Mouse (Mus musculus): ENCODE data around the gene Ptch2.

Ptch2 gene

DNA sequence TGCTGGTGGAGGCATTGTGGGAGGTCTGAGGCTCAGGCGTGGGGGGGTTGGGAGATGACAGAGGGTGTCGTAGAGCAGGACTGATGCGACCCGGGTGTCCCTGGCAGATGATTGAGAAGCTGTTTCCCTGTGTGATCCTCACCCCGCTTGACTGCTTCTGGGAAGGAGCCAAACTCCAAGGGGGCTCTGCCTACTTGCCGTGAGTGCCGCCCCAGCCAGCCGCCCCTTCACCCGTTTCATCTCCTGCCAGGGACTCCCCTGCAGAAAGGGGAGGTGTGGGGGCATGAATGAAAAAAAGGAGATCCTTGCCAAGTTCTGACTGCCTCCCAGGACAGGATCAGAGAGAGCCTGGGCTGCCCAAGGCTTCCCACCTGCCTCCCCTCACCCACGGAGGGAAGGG lies 9.3 kb downstream of the Ptch2 start:
- DNase-seq (ENCODE audit: low spot score) = no peak

DNA sequence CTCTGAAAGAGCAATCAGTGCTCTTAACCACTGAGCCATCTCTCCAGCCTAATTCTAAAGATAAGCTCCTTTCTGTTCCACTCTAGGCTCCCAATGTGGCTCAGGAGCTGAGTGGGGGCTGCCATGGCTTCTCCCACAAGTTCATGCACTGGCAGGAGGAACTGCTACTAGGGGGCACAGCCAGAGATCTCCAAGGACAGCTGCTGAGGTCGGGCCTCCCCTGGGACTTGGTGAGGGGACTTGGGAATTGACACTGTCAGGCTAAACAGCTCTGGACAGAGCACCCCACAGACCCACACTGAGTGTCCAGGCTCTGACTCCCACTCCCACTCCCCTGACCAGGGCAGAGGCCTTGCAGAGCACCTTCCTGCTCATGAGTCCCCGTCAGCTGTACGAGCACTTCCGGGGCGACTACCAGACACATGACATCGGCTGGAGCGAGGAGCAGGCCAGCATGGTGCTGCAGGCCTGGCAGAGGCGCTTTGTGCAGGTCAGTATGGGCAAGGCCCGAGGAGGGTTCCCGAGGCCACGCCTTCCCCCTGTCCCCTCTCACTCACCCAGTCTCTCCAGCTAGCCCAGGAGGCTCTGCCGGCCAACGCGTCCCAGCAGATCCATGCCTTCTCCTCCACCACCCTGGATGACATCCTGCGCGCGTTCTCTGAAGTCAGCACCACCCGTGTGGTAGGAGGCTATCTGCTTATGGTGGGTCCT lies 12.1 kb downstream of the Ptch2 start:
- DNase-seq (ENCODE audit: low spot score) = no peak

DNA sequence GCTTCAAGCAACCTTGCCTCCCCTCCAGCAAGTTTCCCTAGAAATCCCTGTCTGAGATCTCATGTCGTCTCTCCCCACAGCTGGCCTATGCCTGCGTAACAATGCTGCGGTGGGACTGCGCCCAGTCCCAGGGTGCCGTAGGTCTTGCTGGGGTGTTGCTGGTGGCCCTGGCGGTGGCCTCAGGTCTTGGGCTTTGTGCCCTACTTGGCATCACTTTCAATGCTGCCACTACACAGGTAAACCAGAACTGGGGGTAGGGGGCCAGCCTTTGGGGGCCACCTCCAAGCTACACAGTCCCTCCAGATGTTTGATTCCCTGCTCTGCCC lies 12.6 kb downstream of the Ptch2 start:
- no peak for DNase-seq (ENCODE audit: low spot score)

DNA sequence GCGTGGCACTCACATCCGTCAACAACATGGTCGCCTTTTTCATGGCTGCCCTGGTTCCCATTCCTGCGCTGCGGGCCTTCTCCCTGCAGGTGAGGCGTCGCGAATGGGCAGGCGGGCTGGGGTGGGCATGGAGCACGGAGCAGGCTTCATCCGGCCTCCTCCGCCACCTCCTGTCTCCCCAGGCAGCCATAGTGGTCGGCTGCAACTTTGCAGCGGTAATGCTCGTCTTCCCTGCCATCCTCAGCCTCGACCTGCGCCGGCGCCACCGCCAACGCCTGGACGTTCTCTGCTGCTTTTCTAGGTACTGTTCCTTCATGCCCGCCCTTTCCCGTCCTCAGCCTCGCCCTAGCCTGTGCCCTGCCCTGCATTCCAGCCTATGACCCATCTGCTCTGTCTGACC lies 13.5 kb downstream of the Ptch2 start:
- no peak for DNase-seq (ENCODE audit: low spot score)

DNA sequence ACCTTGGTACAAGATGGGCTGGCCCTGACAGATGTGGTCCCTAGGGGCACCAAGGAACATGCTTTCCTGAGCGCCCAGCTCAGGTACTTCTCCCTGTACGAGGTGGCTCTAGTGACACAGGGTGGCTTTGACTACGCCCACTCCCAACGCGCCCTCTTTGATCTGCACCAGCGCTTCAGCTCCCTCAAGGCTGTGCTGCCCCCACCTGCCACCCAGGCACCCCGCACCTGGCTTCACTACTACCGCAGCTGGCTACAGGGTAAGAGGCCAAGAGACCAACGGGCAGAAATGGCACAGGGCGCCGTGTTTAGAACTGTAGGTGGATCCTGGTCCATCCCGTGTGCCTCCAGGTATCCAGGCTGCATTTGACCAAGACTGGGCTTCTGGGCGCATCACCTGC lies 14.4 kb downstream of the Ptch2 start:
- no peak for DNase-seq (ENCODE audit: low spot score)

DNA sequence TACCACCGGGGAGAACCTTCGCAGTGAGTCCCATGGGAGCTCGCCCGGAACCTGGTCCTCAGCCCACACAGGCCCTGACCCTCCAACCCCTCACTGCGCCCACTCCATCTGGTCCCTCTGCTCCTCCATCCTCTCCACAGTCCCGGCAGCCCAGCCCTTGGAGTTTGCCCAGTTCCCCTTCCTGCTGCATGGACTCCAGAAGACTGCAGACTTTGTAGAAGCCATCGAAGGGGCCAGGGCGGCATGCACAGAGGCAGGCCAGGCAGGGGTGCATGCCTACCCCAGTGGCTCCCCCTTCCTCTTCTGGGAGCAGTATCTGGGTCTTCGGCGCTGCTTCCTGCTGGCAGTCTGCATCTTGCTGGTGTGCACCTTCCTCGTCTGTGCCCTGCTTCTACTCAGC lies 15.1 kb downstream of the Ptch2 start:
- DNase-seq (ENCODE audit: low spot score) = no peak

DNA sequence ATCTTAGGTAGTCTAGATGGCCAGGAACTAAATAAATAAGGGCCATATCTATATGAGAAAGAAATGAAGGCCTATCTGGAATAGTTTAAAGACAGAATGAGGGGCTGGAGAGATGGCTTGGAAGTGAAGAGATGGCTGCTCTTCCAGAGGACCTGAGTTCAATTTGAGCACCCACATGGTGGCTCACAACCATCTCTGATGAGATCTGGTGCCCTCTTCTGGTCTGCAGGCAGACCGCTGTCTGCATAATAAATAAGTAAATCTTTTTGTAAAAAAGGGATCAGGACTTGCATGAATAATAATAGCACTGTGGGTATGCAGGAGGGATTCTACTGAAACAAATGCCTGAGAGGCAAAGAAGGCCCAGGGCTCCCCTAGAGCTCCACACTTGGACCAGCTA lies 17.4 kb downstream of the Ptch2 start:
- no peak for DNase-seq (ENCODE audit: low spot score)

DNA sequence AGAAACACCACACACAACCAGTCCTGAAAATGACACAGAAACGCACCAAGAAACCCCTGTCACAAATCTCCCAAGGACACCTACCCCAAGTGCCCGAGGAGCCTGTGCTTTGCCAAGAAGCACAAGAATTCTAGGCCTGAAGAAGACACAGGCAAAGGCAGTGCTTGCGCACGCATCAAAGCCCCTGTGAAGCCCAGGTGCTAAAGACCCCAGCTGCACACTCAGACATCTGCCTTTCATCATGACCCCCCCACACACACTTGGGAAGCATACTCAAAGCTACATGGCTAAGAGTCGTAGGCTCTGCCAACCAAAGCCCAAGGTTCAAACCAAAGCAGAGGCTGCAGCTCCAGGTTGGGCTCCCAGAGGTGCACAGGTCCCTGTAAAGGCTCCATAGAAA lies 19.7 kb downstream of the Ptch2 start:
- no peak for DNase-seq (ENCODE audit: low spot score)

DNA sequence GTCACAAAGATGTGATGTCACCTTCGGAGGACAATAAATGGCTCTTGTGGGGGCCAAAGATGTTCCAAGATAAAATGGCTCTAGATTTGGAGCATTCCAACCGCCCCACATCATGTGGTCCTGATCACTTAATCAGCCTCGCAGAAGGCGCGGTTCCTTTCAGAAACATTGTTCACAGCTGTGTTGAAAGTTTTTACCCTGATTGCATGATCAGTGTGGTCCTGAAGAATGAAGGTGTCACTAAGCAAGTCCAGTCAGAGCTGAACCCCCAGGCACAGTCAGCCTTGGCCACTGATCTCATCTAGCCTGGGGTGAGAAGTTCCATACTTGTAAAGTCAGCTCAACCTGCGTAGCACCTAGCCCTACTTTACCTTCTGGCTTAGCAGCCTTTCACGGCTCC lies 22.1 kb downstream of the Ptch2 start:
- no peak for DNase-seq (ENCODE audit: low spot score)

DNA sequence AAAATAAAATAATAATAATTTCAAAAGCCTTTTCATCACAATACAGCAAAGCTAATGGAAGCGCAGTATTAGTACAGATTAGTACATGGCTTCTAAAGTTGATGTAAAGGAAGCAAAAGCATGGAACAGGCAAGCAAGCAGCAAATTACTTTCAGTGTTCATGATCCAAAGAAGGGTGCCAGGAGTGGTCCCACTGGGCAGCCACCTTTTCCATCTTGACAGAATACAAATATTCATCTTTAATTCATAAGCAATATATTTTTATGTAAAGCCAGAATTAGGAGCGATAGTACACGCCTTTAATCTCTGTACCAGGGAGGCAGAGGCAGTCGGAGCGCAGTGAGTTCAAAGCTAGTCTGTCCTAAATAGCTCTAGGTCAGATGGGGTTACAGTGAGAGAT lies 23.8 kb downstream of the Ptch2 start:
- DNase-seq (ENCODE audit: low spot score) = no peak

DNA sequence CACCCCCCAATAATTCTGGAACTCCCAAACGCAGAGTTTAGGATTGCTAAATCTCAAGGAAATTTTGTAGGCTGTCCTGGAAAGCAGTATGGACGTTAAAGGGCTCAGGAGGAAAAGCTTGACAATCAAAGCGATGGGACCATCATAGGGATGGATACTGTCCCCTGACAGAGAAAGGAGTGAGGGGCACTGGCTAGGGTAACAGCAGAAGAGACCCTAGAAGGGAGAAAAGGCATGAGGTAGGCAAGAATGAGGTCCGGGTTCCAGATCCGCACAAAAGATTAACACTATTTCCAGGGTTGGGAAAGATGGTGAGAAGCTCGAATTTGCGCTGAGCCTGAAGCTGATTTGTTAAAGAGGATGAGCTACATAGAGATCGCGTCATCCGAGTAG lies 24.2 kb downstream of the Ptch2 start:
- DNase-seq (ENCODE audit: low spot score) = no peak

DNA sequence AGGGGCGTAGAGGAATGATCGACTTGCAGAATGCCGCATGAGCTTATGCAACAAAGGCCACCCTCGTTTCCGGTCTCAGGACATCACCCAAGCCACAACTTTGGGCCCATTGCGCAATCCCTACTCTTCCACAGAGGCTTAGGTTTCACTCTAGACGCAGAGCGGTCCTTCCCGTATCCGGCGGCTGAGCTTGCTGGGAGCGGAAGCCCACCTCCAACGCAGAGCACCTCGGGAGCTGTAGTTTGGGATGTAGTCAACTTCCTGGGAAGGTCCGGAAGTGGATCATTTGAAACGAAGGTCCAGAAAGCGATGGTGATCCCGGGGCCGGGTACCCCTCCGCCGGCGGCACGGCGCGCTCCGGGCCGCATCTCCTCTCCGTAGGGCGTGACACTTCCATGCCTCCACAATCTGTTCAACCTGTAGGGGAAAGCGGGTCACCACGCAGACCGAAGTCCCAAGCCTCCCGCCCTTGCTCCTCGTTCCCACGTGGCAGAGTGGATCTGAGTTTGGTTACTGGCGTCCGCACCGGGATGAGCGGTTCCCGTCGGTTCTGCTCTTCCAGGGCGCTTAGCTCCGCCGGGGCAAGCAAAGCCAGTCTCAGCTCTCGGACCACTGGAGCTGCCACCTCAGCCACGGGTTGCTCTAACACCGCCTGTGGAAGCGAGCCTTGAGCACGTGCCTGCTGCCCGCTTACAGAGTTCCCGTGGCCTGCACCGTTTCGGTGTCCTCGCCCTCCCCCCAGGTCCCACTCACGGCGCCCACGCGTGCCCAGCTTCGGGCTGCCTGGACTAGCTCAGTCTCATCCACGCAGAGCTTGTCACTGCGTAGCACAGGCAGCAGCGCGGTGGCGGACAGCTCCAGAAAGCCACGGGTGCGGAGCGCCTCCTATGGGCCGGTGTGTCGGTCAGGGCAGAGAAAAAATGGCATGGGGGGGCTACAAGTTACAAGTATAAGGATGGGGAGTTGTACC lies 24.9 kb downstream of the Ptch2 start:
- DNase-seq (ENCODE audit: low spot score) = peak; percentile 98

DNA sequence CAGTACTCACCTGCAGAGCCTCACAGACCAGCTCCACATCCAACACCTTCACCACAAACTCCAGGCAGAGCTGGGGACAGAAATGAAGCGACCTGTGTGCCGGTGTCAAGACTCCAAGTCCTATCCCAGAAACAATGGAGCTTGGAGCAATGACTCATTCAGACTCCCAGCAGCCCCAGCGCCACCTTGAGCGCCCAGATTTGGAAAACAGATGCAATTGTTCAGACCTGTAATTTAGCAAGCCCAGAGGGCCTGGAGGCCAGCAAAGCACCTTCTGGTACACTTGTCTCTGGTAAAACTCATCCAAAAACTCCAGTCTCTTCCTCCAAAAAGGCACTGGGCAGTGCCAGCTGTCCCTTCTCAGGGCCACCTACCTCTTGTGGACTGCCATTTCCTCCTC lies 26.3 kb downstream of the Ptch2 start:
- no peak for DNase-seq (ENCODE audit: low spot score)

DNA sequence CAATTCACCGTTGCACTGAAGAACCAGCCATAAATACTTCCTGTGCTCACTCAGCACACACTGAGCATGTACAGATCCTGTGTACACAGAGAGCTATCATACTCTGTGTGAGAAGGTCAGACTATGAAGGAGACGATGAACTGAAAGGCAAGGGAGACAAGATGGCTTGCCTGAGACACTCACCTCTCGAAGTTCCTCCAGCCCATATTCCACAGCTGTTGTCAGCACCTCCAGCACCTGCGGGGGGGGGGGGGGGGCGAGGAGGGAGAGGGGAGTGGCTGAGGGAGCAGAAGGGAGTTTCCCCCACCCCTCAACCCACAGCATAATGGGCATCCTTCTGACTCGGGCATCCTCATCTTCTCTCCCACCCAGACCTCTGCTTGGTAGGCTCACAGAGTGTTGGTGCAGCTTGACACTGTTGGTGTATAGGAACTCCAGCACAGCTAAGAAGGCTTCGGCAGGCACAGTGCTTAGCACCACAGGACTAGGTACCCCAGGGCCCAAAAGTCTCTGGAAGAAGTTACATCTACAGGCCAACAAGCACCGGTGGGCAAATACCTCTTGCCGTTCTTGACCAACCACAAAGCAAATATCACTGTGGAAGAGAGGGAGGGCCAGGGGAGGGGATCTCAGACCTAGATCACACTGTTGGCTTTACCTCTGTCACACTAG lies 27.8 kb downstream of the Ptch2 start:
- no peak for DNase-seq (ENCODE audit: low spot score)

DNA sequence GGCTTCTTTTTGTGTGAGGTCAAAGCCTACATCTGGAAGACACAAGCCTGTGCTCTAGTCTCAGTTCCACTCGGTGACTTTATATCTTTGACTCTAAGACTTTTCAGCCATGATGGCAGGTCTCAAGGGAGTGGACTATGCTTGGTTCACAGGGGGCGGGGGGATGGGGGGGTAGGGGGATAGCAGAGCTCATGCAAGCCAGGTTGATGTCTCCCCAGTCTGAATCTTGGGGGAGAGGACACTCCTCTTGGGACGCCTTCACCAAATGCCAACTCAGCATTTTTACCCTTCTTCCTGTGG lies 28.3 kb downstream of the Ptch2 start:
- DNase-seq (ENCODE audit: low spot score) = no peak

DNA sequence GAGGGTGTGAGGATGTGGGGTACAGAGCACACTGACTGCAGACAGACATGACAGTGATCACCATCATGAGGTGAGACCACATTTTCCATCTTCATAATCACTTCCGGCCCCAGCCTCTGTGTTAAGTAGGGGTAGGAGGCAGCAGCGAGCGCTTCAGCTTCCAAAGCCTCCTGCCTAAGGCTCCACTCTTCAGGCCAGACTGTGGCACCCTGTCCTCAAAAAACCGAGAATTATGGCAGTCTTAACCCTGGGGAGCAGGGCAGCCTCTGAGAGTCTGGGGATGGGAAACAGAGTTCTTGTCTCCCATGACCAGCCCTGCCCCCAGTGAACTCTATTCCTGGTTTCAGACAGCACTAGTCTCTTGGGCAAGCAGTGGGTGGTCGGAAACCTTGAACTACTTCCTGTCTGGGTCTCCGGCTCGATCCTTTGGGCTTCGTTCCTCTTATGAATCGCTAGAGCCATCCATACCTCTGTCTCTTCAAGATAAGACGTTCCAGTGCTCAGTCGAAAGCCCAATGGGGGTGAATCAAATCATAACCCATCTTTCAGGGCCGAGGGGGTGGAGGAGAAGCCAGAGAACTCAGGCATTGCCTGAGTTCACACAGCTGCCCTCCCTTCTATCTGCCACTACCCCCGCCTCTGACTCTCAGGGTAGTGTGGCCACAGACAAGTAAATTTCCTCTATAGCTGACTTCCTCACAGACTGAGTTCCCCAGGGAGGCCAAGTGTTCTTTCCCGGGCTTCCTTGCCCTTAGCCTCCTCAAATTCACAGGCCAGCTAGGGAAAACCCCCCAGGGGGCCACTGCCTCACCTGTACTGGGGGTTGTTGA lies 28.9 kb downstream of the Ptch2 start:
- no peak for DNase-seq (ENCODE audit: low spot score)

DNA sequence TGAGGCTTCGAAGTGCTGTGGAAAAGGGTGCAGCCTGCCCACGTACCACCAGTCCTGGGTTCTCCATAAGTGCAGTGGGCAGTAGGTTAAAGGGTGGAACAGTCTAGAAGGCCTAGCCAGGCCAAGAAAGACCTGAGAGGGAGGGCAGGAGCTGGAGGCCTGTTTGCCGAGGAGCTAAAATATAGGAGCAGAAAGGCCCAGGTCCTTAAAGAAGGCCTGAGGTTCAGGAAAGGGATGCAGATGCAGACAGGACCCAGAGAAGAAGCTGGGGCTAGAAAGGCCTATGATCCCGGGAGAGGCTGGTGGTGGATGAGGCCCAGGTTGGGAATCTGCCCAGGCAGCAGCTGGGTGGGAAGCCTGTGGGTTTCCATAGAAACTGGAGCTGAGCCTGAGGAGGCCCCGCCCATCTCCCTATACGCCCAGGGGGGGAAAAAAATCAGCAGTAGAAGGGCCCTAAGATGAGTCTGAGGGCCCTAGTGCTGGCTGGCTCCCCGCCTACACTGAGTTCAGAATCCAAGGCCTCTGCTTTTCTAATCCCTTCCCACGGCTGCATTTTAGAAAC lies 29.6 kb downstream of the Ptch2 start, which contains the start of gene Btbd19:
Gene Btbd19, minus strand, starts transcription at position 378 of the 562 bp plus-strand sequence.
- DNase-seq (ENCODE audit: low spot score) = peak; percentile 64

DNA sequence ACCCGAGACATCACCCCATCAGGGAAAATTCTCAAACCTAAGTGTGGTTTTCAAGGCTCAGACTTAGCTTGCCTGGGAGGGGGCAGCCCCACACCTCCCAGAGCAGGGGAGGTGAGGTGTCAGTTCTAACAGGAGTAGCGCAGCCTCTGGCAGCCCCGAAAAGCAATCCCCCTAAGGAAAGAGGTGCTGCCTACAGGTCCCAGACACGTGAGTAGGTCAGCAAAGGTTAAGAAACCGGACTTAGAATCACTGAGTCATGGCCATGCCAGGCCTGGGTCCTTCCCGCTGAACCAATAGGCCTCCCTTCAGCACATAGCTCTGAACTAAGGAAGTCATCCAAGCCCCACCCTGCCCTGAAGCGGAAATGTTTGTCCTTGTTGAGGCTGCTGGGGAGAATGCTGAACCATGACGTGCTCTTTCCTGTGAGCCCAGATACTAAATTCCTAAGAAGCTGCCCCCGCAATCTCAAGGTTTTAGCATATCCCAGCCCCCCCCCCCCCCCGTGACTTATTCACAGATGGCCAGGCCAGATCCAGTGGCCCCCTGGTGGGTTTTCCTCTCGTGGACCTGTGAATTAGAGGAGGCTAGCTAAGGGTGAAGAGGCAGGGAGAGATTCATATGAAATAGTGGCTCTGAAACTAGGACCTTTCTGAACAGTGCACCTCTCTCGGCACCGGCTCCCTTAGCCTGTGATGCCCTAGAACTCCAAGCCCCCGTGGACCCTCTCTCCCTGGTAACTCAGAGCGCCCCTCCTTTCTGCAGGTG lies 30.2 kb downstream of the Ptch2 start:
- DNase-seq (ENCODE audit: low spot score) = peak; percentile 72

DNA sequence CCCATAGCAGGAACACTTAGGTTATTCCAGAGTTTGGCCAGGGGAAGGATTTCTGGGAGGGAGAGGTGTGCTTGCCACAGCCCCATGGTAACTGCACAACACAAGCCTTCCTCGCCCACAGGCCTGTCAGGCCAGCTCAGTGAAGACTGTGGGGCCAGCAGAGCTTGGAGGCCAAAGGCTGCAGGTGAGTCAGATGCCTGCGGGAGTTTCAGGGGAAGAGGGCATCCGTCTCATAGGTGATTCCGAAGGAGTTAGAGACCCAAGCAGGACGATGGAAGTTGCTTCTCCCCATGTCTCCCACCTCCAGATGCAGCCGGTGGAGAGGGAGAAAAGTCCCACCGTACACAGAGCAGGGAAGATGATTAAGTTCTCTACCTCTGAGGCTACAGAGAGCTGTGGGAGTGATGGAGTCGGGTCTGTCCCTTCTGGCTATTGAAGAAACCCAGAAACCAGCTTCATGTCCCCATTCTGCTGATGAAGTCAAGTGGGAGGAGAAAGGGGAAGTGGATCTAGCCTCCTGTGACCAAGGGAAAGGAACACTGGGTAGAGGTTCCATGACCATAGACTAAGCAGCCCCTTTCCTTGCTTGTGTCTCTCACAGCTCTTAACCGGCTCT lies 30.9 kb downstream of the Ptch2 start, which contains the start of gene Tctex1d4:
Gene Tctex1d4, plus strand, starts transcription at position 120 of the 616 bp plus-strand sequence.
- DNase-seq (ENCODE audit: low spot score) = no peak

DNA sequence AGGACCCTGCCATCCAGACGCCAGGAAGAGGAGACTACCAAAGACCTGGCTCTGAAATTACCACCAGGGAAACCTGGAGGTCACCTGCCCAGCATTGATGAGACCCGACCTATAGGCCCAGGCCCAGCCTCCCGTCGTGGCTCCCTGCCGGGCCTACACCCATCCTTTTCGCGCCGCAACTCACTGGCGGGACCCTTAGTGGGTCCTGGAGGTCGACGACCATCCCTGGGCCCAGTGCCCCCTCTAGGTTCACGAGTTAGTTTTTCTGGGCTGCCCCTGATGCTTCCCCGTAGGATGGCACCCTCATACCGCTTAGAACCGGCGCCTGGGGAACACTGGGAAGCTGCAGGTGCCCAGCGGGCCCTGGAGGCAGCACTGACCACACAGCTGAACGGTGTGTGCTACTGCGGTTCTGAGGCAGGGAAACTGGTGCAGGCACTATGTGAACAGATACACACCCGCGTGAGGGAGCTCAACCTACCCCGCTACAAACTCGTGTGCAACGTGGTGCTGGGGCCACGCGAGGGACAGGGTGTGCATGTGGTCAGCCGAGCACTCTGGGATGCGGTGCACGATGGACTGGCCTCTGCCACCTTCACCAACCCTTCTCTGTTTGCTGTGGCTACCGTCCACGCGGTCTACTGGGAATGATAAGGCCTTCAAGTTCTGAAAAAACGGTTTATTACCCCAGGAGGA lies 32.3 kb downstream of the Ptch2 start:
- DNase-seq (ENCODE audit: low spot score) = no peak

All from embryo, embryonic 10 days (tissue).